Mouse (Mus musculus) bone marrow, adult 2 months (tissue): ENCODE measurements around the gene Cdh1.

Source experiments
- CTCF ChIP-seq: fragments of 200-500 bp; IDR thresholded peaks from 2 replicates; pipeline ENCODE4 v1.5.1; 2011; ENCODE audit warnings: low read length, control low read depth; ENCODE audit not compliant: control insufficient read depth, insufficient read depth
- POLR2A ChIP-seq: fragments of 200-500 bp; IDR thresholded peaks from 2 replicates; pipeline ENCODE4 v1.6.1; 2011; ENCODE audit warnings: low read depth, mild to moderate bottlenecking, control low read depth, low read length, borderline replicate concordance; ENCODE audit not compliant: control insufficient read depth

- TF ChIP-seq CTCF (no peak), POLR2A (no peak)
These were observed 98.2 kb downstream of the Cdh1 start for GRCm38 (mm10) chr8:106701360-106701759.
